Mouse (Mus musculus): ENCODE measurements around the gene Cenpx. TPM values are rescaled to one million over a fixed set of nuclear protein-coding genes. Genes with fewer than 3 reads are reported as not detected.

The Cenpx gene
- polyA plus RNA-seq, 1 experiment from 2014 or later, result 113 TPM

GRCm38 (mm10) chr11:120707969-120708368 lies 5.6 kb downstream of the Cenpx start:
- no peak overlapping the region for H3K9ac ChIP-seq
- H3K4me3 ChIP-seq, result no peak overlapping the region
- no peaks in the 10 kb centered on the region for H3K9me3 ChIP-seq
- WGBS, result 32% methylated on average over 5 of the region's 5 CpGs
- H3K27ac ChIP-seq, result no peak overlapping the region
- no peaks in the 10 kb centered on the region for H3K27me3 ChIP-seq
- peaks cover 38% of the 10 kb centered on the region for H3K36me3 ChIP-seq
- H3K4me2 ChIP-seq, result no peak overlapping the region
- H3K4me1 ChIP-seq (replicated peaks), result peaks cover 46% of the 10 kb centered on the region
- ATAC-seq (ENCODE audit: low FRiP score), result no peak

DNA sequence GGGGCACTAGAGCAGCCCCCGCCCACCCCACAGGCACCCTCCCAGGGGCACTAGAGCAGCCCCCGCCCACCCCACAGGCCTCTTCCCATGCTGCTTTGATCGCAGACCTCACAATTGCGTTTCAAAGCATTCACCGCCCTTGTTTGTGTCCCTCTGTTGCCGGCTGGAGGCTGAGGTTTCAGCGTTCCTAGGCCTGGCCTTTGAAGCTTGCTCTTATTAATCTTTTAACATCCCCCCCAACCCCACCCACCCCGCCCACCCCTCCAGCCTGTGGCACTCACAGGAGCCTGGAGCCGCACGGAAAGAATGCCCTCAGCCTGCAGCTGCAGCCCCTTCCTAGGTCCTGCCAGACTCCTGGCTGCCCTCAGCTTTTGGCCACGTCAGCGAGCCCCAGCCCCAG lies 6.3 kb downstream of the Cenpx start:
- Histone ChIP-seq H3K9me3 (no peaks in the 10 kb centered on the region), H3K4me2 (no peak overlapping the region), H3K4me1 (replicated peaks) (peaks cover 39% of the 10 kb centered on the region), H3K27me3 (no peaks in the 10 kb centered on the region), H3K36me3 (peaks cover 42% of the 10 kb centered on the region), H3K9ac (no peak overlapping the region; the same call in 1 of the 2 replicates), H3K4me3 (no peak overlapping the region), H3K27ac (no peak overlapping the region)
- ATAC-seq (ENCODE audit: low FRiP score), result no peak
- WGBS, result 11% methylated on average over 12 of the region's 12 CpGs

- no peak overlapping the region for H3K9ac ChIP-seq
- no peak overlapping the region for H3K4me2 ChIP-seq
- H3K9me3 ChIP-seq, result no peaks in the 10 kb centered on the region
- no peak for ATAC-seq (ENCODE audit: low FRiP score)
- H3K27me3 ChIP-seq, result no peaks in the 10 kb centered on the region
- H3K36me3 ChIP-seq, result peaks cover 50% of the 10 kb centered on the region
- peaks cover 38% of the 10 kb centered on the region for H3K4me1 ChIP-seq (replicated peaks)
- WGBS, result 56% methylated on average over 5 of the region's 5 CpGs
- H3K27ac ChIP-seq, result no peak overlapping the region
- H3K4me3 ChIP-seq, result no peak overlapping the region
Observed at GRCm38 (mm10) chr11:120706120-120706519, 7.4 kb downstream of the Cenpx start.

- Histone ChIP-seq H3K9ac (peak overlapping the region; percentile 55), H3K36me3 (peaks cover 51% of the 10 kb centered on the region), H3K4me1 (replicated peaks) (peaks cover 38% of the 10 kb centered on the region), H3K4me3 (no peak overlapping the region), H3K4me2 (no peak overlapping the region), H3K27ac (peak overlapping the region; percentile 14), H3K27me3 (no peaks in the 10 kb centered on the region), H3K9me3 (no peaks in the 10 kb centered on the region)
- ATAC-seq (ENCODE audit: low FRiP score), result 0 out of 2 replicates have a peak, but pooled peaks have one; percentile 4
- WGBS, result 18% methylated on average over 8 of the region's 8 CpGs
Observed at GRCm38 (mm10) chr11:120704486-120705325, 8.8 kb downstream of the Cenpx start.

DNA sequence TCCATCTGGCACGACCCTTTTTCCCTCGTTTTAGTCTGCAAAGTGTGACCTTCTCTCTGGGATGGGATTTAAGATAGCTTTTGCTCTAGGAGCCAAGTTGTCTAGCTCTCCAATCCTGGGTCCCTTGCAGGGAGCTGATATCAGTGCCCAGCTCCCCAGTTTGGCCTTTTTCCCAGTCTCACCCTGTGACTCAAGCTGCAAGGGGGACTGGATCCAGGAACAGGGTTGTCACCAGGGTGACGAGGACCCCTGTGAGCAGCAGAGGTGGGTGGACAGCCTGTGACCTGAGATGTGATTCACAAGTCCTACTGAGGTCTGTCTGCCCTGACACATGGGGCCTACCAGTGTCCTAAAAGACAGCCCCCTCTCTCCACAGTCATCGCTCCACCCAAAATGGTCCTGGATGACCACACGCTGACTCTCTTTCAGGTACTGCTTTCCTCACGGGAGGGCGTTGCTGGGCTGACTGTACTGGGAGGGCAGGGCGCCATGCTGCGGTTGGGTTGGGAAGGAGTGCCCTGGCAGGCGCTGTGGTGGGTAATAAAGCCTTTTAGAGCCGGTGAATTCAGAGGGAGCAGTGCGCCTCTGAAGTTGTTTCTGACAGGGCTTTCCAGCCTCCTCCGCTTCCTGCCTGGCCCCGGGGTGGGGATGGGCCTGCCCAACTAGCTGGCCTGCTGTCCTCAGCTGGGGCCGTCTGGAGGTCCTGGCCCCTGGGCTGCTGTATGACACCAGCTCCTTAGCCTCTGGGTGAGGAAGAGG lies 9.7 kb downstream of the Cenpx start:
- Histone ChIP-seq H3K9ac (peak overlapping the region; percentile 55), H3K27me3 (no peaks in the 10 kb centered on the region), H3K9me3 (no peaks in the 10 kb centered on the region), H3K4me3 (no peak overlapping the region), H3K4me2 (no peak overlapping the region), H3K27ac (no peak overlapping the region), H3K4me1 (replicated peaks) (peaks cover 38% of the 10 kb centered on the region), H3K36me3 (peaks cover 49% of the 10 kb centered on the region)
- no peak for ATAC-seq (ENCODE audit: low FRiP score)
- WGBS, result 40% methylated on average over 15 of the region's 15 CpGs

DNA sequence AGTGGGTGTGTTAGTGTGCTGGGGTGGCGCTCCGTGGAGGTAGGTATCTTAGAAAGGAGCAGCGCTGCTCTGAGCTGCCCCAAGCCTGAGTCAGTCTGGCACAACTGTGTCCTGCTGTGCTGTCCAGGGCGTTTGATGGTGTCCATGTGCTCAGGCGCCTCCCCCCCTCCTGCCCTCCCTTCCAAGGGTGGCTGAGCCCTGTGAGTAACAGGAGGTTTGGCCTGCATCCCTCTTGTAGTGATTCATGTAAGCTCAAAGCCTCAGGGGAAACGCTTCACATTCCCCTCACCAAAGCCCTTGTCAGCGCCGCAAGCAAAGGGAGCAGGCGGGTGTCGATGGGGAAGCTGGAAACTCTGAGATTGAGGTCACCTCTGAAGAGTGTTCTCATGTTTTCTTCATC lies 15.8 kb downstream of the Cenpx start:
- H3K4me3 ChIP-seq, result no peak overlapping the region
- no peak overlapping the region for H3K9ac ChIP-seq
- H3K4me1 ChIP-seq (replicated peaks), result peaks cover 20% of the 10 kb centered on the region
- WGBS, result 80% methylated on average over 10 of the region's 10 CpGs
- no peak overlapping the region for H3K27ac ChIP-seq
- no peaks in the 10 kb centered on the region for H3K9me3 ChIP-seq
- peaks cover 69% of the 10 kb centered on the region for H3K36me3 ChIP-seq
- H3K27me3 ChIP-seq, result no peaks in the 10 kb centered on the region
- ATAC-seq (ENCODE audit: low FRiP score), result no peak
- H3K4me2 ChIP-seq, result no peak overlapping the region

GRCm38 (mm10) chr11:120696568-120696967 lies 17.0 kb downstream of the Cenpx start:
- no peaks in the 10 kb centered on the region for H3K27me3 ChIP-seq
- H3K4me3 ChIP-seq, result no peak overlapping the region
- peaks cover 20% of the 10 kb centered on the region for H3K4me1 ChIP-seq (replicated peaks)
- no peaks in the 10 kb centered on the region for H3K9me3 ChIP-seq
- no peak overlapping the region for H3K9ac ChIP-seq
- no peak overlapping the region for H3K27ac ChIP-seq
- H3K36me3 ChIP-seq, result peaks cover 67% of the 10 kb centered on the region
- WGBS, result 92% methylated on average over 6 of the region's 6 CpGs
- H3K4me2 ChIP-seq, result no peak overlapping the region
- ATAC-seq (ENCODE audit: low FRiP score), result no peak

DNA sequence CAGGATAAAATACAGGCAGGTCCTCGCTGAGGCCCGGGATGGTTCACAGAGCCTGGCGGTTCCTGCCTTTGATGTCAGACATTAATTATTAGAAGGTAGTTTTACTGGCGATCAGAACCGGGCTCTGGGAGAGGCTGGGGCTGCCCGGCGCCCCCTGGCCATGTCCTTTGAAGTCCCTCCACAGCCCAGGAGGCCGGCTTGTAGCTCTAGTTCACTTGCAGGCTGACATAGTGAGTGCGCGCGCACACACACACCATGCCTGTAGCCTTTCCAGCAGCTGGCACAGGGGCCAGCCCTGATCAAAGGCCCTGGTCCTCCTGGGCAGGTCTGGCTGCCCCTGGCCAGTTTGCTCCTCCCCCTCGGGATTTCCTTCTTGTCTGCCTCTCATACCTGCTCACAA lies 17.9 kb downstream of the Cenpx start:
- no peak overlapping the region for H3K4me2 ChIP-seq
- no peaks in the 10 kb centered on the region for H3K9me3 ChIP-seq
- peak overlapping the region; percentile 35; the same call in 1 of the 2 replicates for H3K9ac ChIP-seq
- 0 out of 2 replicates have a peak, but pooled peaks have one; percentile 43 for ATAC-seq (ENCODE audit: low FRiP score)
- 43% methylated on average over 12 of the region's 12 CpGs for WGBS
- H3K27ac ChIP-seq, result peak overlapping the region; percentile 20; the same call in 1 of the 2 replicates
- no peak overlapping the region for H3K4me3 ChIP-seq
- no peaks in the 10 kb centered on the region for H3K27me3 ChIP-seq
- H3K4me1 ChIP-seq (replicated peaks), result peaks cover 20% of the 10 kb centered on the region
- peaks cover 65% of the 10 kb centered on the region for H3K36me3 ChIP-seq

DNA sequence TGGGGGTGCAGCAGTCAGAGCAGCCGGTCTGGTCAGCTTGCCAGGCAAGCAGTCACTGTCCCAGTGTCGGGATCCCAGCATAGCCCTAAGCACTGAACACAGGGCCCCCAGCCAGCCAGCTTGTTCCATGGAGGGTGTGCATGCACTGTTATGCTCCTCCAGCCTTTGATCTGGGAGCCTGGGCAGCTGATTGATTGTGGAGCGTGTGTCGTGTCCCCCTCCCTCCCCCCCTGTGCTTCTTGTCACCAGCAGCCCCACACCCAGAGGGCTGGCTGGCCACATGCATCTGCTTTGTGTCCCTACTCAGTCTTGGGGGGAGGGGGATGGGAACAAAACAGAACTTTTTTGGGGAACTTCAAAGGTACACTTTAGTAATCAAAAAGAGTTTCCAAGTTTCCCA lies 18.4 kb downstream of the Cenpx start:
- peak overlapping the region; percentile 35; the same call in 1 of the 2 replicates for H3K9ac ChIP-seq

GRCm38 (mm10) chr11:120693461-120693860 lies 20.1 kb downstream of the Cenpx start:
- peaks cover 20% of the 10 kb centered on the region for H3K4me1 ChIP-seq (replicated peaks)
- H3K9me3 ChIP-seq, result no peaks in the 10 kb centered on the region
- H3K4me3 ChIP-seq, result no peak overlapping the region
- no peak overlapping the region for H3K27ac ChIP-seq
- WGBS, result 41% methylated on average over 3 of the region's 3 CpGs
- peaks cover 66% of the 10 kb centered on the region for H3K36me3 ChIP-seq
- ATAC-seq (ENCODE audit: low FRiP score), result no peak
- no peak overlapping the region for H3K9ac ChIP-seq
- no peaks in the 10 kb centered on the region for H3K27me3 ChIP-seq
- no peak overlapping the region for H3K4me2 ChIP-seq

More for the DNA sequence above, 18.4 kb downstream of the Cenpx start:
- H3K9me3 ChIP-seq, result no peaks in the 10 kb centered on the region
- 20% methylated on average over 4 of the region's 4 CpGs for WGBS
- H3K4me1 ChIP-seq (replicated peaks), result peaks cover 20% of the 10 kb centered on the region
- peaks cover 66% of the 10 kb centered on the region for H3K36me3 ChIP-seq
- H3K27ac ChIP-seq, result no peak overlapping the region
- no peak overlapping the region for H3K4me3 ChIP-seq
- H3K4me2 ChIP-seq, result no peak overlapping the region
- no peaks in the 10 kb centered on the region for H3K27me3 ChIP-seq
- ATAC-seq (ENCODE audit: low FRiP score), result peak; percentile 63; the same call in 1 of the 2 replicates

- H3K27ac ChIP-seq, result no peak overlapping the region
- H3K4me2 ChIP-seq, result no peak overlapping the region
- H3K4me3 ChIP-seq, result no peak overlapping the region
- no peaks in the 10 kb centered on the region for H3K27me3 ChIP-seq
- H3K4me1 ChIP-seq (replicated peaks), result peaks cover 20% of the 10 kb centered on the region
- H3K9me3 ChIP-seq, result no peaks in the 10 kb centered on the region
- no peak for ATAC-seq (ENCODE audit: low FRiP score)
- peaks cover 72% of the 10 kb centered on the region for H3K36me3 ChIP-seq
- 94% methylated on average over 4 of the region's 4 CpGs for WGBS
- H3K9ac ChIP-seq, result no peak overlapping the region
Observed at GRCm38 (mm10) chr11:120692471-120693011, 21.0 kb downstream of the Cenpx start.

- WGBS, result 84% methylated on average over 3 of the region's 3 CpGs
- no peak overlapping the region for H3K4me3 ChIP-seq
- no peak overlapping the region for H3K27ac ChIP-seq
Observed at GRCm38 (mm10) chr11:120689365-120689764, 24.2 kb downstream of the Cenpx start.

More at GRCm38 (mm10) chr11:120689365-120689764, 24.2 kb downstream of the Cenpx start:
- Histone ChIP-seq H3K4me2 (no peak overlapping the region), H3K9me3 (no peaks in the 10 kb centered on the region), H3K9ac (no peak overlapping the region), H3K27me3 (no peaks in the 10 kb centered on the region), H3K36me3 (peaks cover 81% of the 10 kb centered on the region), H3K4me1 (replicated peaks) (peaks cover 3% of the 10 kb centered on the region)
- no peak for ATAC-seq (ENCODE audit: low FRiP score)

Measured in hindbrain, embryonic 13.5 days (tissue).